Mouse (Mus musculus): Measurements from ENCODE around the gene Chst15. TPM values are rescaled to one million over a fixed set of nuclear protein-coding genes. Genes with fewer than 3 reads are reported as not detected.

Gene Chst15
- total RNA-seq, 2 experiments from 2014 or later = 2.3 to 2.6 TPM

DNA sequence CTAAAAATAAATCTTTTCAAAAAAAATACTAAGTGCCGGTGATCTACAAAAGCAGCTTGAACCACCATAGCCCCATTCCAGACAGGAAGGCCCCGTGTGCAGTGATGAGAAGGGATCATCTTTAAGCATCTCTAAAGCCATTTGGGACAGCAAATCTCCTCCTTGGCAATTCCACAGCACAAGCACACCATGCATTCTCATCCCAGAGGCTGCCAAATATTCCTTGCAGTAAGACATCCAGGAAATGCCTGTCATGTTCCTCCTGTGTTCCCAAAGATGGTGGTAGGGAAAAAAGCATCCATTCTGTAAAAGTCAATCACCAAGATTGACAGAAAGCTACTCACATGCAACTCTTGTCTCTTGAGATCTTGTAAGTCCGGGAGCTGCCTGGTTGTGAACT lies 47.4 kb downstream of the Chst15 start:
- intact Hi-C loops (cut with DNase I) = no loop called here
- no peak for DNase-seq

DNA sequence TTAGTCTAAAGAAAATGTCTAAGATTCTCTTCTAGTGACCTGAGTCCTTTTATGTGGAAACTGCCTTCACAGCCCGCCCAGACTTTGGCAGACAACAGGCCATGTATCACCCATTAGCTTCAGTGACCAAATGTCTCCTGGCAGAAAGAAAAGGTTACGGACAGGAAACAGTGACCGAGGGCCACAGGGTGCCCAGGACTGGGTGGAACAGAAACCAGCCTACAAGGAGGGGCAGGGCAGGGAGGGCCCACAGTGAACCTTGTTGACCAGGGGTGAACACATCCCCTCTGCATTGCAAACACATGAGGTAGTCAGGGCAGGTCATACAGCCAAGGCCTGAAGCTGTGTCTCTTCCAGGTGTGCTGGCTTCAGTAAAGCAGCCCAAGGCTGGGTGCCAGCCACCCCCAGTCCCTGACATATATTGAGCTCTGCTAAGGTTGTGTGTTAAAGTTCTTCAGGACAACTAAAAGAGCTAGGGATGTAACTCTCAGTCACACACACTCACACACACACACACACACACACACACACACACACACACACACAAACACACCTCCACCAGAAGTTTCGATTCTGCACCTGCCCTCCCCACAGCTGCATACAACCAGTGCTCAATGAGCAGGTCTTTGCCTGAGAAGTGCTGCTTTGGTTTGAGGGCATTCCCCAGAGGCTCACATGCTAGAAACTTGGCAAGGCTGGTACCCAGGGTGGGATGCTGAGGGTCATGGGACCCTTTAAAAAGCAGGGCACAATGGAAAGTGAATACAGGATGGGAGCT lies 49.1 kb downstream of the Chst15 start:
- intact Hi-C loops (cut with DNase I) = no loop called here
- no peak for DNase-seq

DNA sequence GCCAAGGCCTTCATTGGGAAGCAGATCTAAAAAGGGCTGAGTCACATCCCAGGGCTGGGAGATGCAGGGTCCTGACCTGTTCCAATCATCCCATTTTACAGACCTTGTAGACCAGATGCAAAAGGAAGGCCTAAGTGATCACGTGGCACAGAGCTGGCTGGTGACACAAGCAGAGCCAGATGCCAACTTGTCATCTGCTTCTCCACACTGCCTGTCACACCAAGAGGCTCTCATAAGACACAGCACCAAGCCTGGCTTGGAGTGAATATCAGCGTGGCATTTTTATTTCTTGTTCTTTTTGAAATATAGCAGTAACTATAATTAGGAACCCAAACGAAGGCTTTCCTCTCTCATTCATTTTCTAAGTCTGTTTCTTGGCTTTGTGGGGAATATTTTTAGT lies 52.3 kb downstream of the Chst15 start:
- DNase-seq = no peak
- intact Hi-C loops (cut with DNase I) = no loop called here

GRCm38 (mm10) chr7:132263186-132263585 lies 53.8 kb downstream of the Chst15 start:
- DNase-seq = no peak
- intact Hi-C loops (cut with DNase I) = no loop called here

DNA sequence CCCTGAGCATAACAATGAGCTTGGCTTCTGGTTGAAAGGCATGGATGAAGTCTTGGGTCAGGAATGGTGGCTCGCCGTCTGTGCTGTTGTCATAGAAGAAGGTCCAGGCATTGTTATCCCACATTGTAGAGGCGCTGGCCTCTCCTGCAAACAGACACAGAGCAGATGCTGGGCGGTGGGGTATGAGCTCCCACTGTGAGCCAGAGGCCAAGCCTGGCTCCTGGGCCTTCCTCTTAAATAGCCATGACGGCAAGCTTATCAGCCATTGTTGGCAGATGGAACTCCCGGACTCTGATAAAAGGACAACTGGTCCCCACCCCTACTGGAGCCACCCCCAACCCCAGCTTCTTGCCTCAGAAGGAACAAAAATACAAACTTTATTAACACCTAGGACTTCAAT lies 54.3 kb downstream of the Chst15 start:
- no peak for DNase-seq
- intact Hi-C loops (cut with DNase I) = no loop called here

DNA sequence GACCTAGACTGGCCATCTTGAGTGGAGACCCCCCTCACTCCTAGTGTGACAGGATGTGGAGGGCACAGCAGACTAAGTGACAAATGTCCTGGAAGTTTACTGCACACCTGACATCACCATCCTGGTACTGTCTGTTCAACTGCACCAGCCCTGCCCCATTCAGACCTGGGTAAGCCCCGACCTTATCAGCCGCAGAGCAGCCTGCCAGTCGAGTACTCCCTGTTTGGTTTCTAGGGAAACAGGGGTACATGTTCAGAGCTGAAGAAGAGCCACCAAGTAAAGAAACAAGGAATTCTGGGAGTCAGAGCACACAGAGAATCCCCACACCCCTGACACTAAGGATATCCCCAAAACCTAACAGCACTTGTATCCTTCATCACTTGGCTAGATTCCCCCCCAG lies 55.1 kb downstream of the Chst15 start:
- intact Hi-C loops (cut with DNase I) = no loop called here
- no peak for DNase-seq

DNA sequence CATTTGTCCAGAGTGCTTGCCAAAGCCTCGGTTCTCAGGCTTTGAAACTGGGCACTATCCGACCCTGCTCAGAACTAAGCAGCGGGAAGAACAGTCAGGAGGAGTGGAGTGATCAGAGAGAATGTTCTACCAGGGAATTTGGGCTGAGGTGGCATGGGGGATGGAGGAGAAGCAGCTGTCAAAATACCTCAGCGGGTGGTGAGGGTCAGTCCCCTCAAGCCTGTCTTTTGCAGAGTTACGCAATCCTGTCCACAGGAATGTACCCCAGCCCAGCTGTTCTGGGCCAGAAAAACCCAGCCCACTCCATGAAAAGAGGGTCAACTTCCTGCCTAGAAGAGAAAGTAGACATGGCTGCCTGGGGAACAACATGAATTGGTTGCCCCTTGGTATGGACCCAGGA lies 56.4 kb downstream of the Chst15 start:
- intact Hi-C loops (cut with DNase I) = no loop called here
- DNase-seq = no peak

DNA sequence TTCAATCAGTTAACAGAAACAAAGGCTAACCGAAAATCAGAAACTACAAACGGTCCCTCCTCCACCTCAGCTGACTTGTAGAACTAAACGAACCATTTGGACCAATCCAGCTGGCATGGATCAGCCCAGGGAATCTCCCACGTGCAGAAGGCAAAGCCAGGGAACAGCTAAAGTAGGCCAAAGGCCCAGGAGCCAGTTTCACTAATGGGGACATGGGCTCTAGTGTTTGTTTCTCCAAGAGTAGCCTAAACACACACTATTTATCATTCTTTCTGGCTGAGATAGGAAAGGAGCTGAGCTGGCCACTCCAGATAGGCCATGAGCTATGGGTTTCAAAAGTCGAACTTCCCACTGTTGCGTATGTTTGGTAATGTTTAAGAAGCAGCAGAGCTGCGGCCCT lies 58.2 kb downstream of the Chst15 start:
- DNase-seq = peak in 1 of 2 experiments; percentile 34
- intact Hi-C loops (cut with DNase I) = no loop called here

DNA sequence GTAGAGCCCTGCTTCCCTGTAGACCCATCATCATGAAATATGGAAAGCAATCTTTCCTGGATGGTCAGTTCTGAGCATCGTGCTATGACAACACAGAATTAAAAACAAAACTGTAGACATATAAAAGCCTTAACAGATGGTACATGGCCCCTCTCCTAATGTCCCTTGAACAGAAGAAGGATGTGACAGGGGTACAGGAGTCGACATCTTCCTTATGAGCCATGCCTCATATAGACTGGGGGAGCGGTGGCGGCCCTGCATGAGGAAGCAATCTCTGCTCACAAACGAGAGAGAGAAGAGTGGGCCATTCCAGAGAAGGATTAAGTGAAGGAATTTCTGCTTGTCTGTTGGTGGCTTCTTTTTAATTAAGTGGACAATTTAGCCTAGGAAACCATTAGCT lies 58.8 kb downstream of the Chst15 start:
- no peak for DNase-seq
- intact Hi-C loops (cut with DNase I) = no loop called here

DNA sequence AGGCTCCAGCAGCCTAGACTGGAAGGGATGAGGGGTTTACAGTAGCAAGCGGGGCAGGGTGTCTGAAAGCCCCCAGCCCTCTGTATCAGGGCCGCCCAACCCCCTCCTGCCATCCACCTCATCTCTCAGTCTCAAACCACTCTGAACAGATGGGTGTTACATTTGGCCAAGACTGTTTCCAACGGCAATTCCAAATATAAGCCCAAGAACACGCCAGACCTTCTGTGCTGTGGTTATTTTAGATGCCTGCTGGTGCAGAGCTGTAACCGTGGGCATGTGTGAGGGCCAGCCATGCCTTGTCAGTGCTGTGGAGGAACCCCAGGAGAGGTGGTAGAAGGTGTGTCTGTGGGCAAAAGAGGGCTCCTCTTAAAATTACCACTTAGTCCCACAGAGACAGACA lies 63.5 kb downstream of the Chst15 start:
- DNase-seq = no peak
- intact Hi-C loops (cut with DNase I) = no loop called here

DNA sequence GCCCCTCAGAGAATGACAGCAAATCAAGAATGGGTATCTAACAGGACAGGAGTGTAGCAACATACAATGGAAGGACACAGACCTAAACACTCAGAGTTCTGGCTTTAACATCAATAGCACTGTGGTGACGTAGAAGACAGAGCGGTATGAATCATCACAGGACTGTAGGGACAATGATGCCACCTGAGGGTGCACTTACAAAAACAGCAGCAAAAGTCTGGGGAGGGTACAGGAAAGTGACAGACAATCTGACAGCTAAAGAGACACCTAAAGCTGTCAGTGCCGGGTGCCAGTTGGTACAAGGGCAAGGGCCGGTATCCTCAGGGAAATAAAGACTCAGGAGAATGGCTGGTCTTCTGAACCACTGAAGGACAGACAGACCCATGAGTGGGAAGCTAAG lies 64.0 kb downstream of the Chst15 start:
- no peak for DNase-seq
- intact Hi-C loops (cut with DNase I) = no loop called here

DNA sequence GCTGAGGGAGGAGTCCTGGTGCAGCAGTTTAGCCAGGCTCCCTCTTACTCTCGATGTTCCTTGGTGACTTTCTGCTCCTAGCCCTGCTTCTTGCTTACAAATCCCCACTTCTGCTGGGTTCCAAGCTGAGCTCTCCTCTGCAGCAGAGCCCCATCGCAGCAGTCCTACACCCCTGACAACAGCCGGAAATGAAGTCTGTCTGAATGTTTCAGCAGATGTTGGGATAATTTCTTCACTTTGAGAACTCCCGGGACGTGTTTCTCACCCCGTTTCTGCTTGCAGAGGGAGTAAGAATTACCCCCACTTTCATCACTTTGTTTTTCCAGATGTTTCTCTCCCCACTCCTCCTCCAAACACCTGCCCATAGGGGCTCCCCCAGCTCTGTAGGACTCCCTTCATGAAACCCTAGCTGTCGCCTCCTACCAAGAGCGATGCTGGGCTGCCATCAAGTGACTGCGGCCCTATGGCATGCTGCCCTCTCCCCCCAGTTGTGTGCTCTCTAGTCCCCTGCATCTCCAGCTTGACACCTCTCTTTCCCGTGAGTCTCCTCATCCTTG lies 67.4 kb downstream of the Chst15 start:
- intact Hi-C loops (cut with DNase I) = no loop called here

GRCm38 (mm10) chr7:132247567-132247966 lies 69.5 kb downstream of the Chst15 start:
- no peak for DNase-seq
- intact Hi-C loops (cut with DNase I) = no loop called here

More for the DNA sequence above, 67.4 kb downstream of the Chst15 start:
- DNase-seq = no peak

DNA sequence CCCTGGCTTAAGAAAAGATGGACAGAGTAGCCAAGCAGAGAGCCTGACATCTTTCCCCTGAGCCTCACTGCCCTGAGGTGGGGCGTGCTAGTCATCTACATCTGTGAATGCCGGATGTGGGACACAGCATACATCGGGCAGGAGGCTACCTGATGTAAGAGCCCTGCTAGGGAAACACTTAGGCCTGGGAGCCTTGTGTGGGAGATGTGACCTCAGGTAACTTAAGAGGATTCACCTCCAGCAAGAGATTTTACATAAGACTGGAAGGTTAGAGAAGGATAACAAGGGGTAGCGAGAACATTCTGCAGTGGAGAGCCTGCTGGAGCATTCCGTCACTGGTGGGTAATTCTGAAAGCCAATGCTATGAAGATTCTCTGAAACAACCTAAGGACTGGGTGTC lies 69.9 kb downstream of the Chst15 start:
- no peak for DNase-seq
- intact Hi-C loops (cut with DNase I) = no loop called here

DNA sequence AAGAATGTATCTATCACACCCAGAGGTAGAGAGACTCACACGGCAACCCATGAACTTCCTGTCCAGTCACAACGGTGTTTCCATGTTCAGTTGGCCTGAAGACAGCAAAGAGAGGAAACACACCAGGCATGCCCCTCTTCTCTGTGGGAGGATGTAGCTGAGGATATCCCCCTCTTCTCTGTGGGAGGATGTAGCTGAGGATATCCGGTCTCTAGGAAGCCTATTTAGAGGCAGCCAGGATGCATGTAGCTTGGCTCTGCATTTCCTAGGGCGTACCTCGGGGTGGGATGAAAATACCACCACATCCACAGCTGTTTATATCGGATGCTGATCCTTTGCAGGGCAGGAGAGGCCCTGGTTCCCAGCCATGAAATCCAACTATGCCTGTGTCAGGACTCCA lies 71.3 kb downstream of the Chst15 start:
- intact Hi-C loops (cut with DNase I) = no loop called here
- no peak for DNase-seq

- intact Hi-C loops (cut with DNase I) = no loop called here
- no peak for DNase-seq
Observed at GRCm38 (mm10) chr7:132244637-132245036, 72.4 kb downstream of the Chst15 start.

- DNase-seq = no peak
Observed at GRCm38 (mm10) chr7:132243225-132243624, 73.8 kb downstream of the Chst15 start.

GRCm38 (mm10) chr7:132242617-132243141 lies 74.3 kb downstream of the Chst15 start:
- intact Hi-C loops (cut with DNase I) = no loop called here
- DNase-seq = no peak

More at GRCm38 (mm10) chr7:132243225-132243624, 73.8 kb downstream of the Chst15 start:
- intact Hi-C loops (cut with DNase I) = no loop called here

GRCm38 (mm10) chr7:132238921-132239320 lies 78.1 kb downstream of the Chst15 start:
- intact Hi-C loops (cut with DNase I) = no loop called here
- no peak for DNase-seq

GRCm38 (mm10) chr7:132237191-132237590 lies 79.8 kb downstream of the Chst15 start:
- intact Hi-C loops (cut with DNase I) = no loop called here
- no peak for DNase-seq

DNA sequence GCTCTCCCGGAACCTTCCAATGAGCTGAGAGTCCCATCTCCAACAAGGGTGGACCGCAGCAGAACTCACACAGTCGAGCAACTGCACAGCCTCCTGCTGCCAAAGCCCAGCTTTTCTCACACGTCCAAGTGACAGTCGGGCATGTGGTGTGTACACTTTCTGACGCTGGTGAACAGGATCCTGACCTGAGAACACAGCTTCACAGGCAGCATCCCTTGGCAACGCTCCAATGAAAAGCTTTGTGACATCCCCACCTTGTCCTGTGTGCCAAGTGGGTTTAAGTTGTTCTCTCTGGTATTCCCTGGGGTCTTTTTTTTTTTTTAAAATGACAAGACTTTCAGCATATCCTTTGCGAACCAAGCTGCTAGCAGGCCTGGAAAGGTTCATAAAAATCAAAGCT lies 80.2 kb downstream of the Chst15 start:
- intact Hi-C loops (cut with DNase I) = no loop called here
- no peak for DNase-seq

- intact Hi-C loops (cut with DNase I) = no loop called here
- no peak for DNase-seq
Observed at GRCm38 (mm10) chr7:132234250-132234649, 82.8 kb downstream of the Chst15 start.

Data from gastrocnemius, postnatal 36 days (tissue).